Mouse (Mus musculus) heart, postnatal 0 days (tissue): ENCODE results near the gene Cebpg.

Experiments
- CTCF ChIP-seq: IDR thresholded peaks from 2 replicates; pipeline ENCODE4 v1.5.1; 2016; ENCODE audit warnings: antibody characterized with exemption, control low read depth, low read depth
- EP300 ChIP-seq: IDR thresholded peaks from 2 replicates; pipeline ENCODE4 v1.6.1; 2016; ENCODE audit warnings: antibody characterized with exemption, low read depth

DNA sequence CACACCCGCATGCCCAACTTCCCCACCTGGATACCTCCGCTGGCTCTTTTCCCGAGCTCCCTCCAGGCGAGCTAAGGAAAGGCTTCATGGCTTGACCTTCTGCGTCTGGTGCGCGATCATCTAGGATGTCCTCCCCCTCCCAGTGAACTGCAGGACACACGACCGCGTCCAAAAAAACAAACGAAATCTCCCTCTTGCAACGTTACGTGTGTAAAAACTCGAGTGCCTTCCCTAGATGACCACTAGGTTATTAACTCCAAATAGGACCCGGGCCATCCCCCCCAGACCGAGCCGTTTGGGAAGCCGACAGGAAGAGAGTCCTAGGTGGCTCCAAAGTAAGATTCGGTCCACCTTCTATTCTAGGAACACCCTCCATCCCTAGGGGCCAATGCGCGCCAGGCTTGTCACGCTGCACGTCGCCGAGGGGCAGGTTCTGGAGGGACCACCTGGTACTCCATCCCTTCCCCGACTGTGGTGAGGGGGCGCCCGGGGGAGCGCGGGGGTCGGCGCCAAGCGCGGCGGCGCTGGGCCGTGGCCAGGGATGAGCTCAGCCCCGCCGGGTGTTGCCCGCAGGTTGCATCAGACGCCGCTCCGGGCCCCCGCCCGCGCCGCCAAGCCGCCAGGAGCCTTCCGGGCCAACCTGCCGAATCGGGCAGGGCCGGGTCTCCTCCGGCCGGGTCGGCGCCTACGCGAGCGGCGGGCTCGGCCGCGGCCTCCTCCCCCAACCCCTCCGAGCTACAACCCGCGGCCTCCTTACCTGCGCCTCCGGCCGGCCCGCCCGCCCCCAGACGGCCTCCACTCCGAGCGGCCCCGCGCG is 546 bp downstream of the Cebpg start:
- TF ChIP-seq CTCF (no peak), EP300 (no peak)
